Mouse (Mus musculus) lung, adult 2 months (tissue): ENCODE measurements around the gene Cir1.

Experiments
- CTCF ChIP-seq: fragments of 200-500 bp; IDR thresholded peaks from 2 replicates; pipeline ENCODE4 v1.5.1; 2011; ENCODE audit warnings: mild to moderate bottlenecking, low read length, control low read depth; ENCODE audit not compliant: insufficient read depth
- POLR2A ChIP-seq: fragments of 200-500 bp; IDR thresholded peaks from 2 replicates; pipeline ENCODE4 v1.6.1; 2011; ENCODE audit warnings: low read depth, mild to moderate bottlenecking, control low read depth, low read length, borderline replicate concordance; ENCODE audit errors: extremely low read depth

DNA sequence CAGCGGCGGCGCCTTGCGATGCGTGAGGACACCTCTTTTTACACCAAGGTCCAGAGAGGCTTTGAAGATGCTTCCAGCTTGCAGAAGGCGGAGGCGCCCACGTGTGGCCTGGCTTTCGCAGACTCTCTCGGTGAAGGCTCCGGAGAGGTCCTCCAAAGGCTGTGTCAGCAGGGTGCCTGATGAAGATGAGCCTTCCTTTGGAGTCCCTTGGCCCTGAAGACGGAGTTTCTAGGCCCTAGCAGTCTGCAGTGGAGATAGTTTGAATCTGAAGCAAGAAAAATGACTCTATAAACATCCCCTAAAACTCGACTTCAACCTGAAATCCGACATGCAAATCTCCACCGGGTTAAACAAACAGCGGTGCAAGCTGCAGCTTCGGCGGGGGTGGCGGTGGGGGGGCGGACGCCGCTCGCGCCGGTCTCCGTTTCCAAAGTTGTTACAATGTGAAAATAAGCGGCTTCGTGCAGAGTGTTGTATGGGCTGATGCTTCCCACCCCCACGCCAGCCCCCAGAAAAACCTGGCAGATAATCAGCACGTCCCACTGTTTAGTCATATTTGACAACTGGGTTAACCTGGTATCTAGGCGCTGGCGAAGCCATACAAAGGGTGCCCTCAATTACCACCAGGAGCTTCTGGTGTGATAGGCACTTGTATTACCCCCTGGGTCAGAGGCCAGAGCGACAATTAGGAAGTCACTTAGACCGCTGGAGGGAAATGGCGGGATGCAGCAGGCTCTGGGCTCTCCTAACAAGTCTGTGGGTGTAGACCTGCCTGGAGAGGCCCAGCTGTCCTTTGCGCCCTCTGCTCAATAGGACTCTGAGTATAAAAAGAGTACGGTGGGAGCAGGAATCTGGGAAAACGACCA, 41.7 kb downstream of the Cir1 start:
- TF ChIP-seq POLR2A = no peak
- TF ChIP-seq CTCF = no peak
